Mouse (Mus musculus): Measurements from ENCODE around the gene Baz2a.

Gene Baz2a

GRCm38 (mm10) chr10:128175302-128175701 is 83.9 kb downstream of the Baz2a start:
- in situ Hi-C loops (cut with MseI, MboI): loop anchor here in 1 of 2 experiments (5.0 kb wide), 1 partner anchor 33 kb away; no protein-coding TSS in a partner anchor

DNA sequence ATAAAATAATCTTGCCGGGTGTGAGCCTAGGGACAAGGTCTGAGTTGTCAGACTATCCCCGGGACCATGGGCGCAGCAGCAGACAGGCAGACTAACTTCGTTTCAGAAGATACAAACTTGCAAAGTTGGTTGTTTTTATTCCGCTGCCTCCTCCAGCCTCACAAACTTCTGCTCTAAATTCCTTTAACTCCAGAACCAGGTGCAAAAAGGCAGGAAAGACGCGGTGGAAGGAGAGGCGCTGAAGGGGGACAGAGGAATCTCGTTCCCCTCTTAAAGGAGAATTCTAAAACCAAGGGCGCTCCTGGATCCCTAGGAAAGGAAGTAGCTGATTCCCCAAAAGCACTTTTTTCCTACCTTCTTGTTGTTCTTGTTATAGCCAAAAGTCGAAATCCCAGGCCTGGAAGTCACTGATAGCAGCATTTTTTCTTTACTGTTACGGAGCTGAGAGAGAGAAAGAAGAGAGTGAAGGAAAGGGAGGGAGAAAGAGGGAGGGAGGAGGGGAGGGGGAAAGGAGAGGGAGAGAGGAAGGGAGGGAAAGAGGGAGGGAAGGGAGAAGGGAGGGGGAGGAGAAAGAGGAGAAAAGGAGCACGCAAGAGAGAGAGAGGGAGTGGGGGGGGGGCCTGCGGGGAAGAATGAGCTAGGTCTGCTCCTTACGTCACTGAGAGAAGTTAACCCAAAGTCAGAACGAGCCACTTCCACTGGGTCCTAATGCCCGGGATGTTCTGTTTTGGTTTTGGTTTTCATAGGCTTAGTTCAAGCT is 84.8 kb downstream of the Baz2a start:
- in situ Hi-C loops (cut with MseI, MboI): loop anchor here in 1 of 2 experiments (5.0 kb wide), 1 partner anchor 34 kb away; no protein-coding TSS in a partner anchor

DNA sequence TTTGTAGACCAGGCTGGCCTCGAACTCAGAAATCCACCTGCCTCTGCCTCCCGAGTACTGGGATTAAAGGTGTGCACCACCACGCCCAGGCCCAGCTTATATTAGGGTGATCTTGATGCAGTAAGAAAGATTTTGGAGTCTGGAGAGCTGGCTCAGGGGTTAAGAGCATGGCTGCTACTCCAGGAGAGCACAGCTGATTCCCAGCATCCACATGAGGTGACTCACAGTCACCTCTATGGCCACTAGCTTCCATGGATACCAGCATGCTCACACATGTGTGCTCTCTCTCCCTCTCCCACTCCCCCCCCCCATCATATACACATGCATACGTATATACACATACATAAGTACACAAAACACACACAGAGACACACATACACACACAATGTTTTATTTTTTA is 85.9 kb downstream of the Baz2a start:
- in situ Hi-C loops (cut with MseI, MboI): loop anchor here in 1 of 2 experiments (5.0 kb wide), 1 partner anchor 35 kb away; no protein-coding TSS in a partner anchor

Measured in mouse trophoblast stem cell (cell line).